Mouse (Mus musculus) kidney, embryonic 15.5 days (tissue): Measurements from ENCODE around the gene Creb3l4. TPM values are rescaled to one million over a fixed set of nuclear protein-coding genes. Genes with fewer than 3 reads are reported as not detected.

Experiments used
- ATAC-seq: fragments of 200-750 bp; cut with Nextera tagmentation; replicated peaks from 2 replicates; pipeline ENCODE4 v1.8.0; 2017; ENCODE audit warnings: moderate TSS enrichment; ENCODE audit not compliant: low FRiP score
- H3K27ac ChIP-seq: fragments of 300-500 bp; sonication (generic); 2 replicates; pipeline ENCODE4 v1.5.1; 2015; ENCODE audit warnings: mild to moderate bottlenecking, inconsistent platforms
- H3K27me3 ChIP-seq: fragments of 300-500 bp; sonication (generic); 2 replicates; pipeline ENCODE4 v1.6.1; 2015; ENCODE audit warnings: inconsistent platforms
- H3K36me3 ChIP-seq: fragments of 300-500 bp; sonication (generic); 2 replicates; pipeline ENCODE4 v1.6.1; 2015; ENCODE audit warnings: inconsistent platforms
- H3K4me1 ChIP-seq: fragments of 300-500 bp; sonication (generic); 2 replicates; pipeline ENCODE4 v1.6.1; 2015; ENCODE audit warnings: inconsistent platforms
- H3K4me2 ChIP-seq: fragments of 300-500 bp; sonication (generic); 2 replicates; pipeline ENCODE4 v1.6.1; 2015; ENCODE audit warnings: moderate library complexity, mild to moderate bottlenecking, inconsistent platforms
- H3K4me3 ChIP-seq: fragments of 300-500 bp; sonication (generic); replicated peaks from 2 replicates; pipeline ENCODE4 v1.5.1; 2015; ENCODE audit warnings: mild to moderate bottlenecking, inconsistent platforms
- H3K9ac ChIP-seq: fragments of 300-500 bp; sonication (generic); 2 replicates; pipeline ENCODE4 v1.6.1; 2015; ENCODE audit warnings: mild to moderate bottlenecking, inconsistent platforms
- H3K9me3 ChIP-seq: fragments of 300-500 bp; sonication (generic); replicated peaks from 2 replicates; pipeline ENCODE4 v1.6.1; 2016; ENCODE audit warnings: inconsistent platforms
- WGBS: fragments of 180-500 bp; shearing (Covaris S2); methylation state at CpG from one replicate; pipeline ENCODE4 v1.1.7; 2015; ENCODE audit warnings: mixed read lengths; 5-methylcytosine and 5-hydroxymethylcytosine counted together
- microRNA-seq: library from miRNA; unstranded; fragments of <30 nt; microRNA quantifications from one replicate; pipeline ENCODE4, GENCODE M21; 2016
- polyA plus RNA-seq: library from polyadenylated mRNA; unstranded; fragments of >200 nt; fragmentation: Nextera tagmentation; extraction: Ambion mirVana; gene quantifications from 2 replicates; pipeline ENCODE4 v1.2.1, GENCODE M21; 2015

The Creb3l4 gene
- polyA plus RNA-seq, 1 experiment from 2014 or later = 3.7 TPM

DNA sequence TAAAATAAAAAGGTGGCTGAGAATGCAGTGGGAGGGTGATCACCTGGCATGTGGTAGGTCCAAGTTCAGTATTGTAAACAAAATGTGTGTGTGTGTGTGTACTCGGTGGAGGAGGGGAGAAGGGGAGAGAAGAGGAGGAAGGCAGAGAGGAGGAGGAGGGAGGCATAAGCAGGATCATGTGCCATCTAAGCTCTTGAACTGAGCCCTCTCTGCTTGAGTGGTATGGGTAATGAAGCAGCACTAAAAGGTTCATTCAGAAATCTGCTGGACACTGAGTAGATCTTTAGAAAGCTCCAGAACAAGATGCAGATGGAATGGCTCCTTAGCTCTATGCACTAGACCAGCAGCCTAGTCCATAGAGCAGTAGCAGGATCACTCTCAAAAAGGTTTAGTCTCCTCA, 40.4 kb downstream of the Creb3l4 start:
- peaks cover 13% of the 10 kb centered on the region for H3K36me3 ChIP-seq
- WGBS = 46% methylated on average over 1 of the region's 1 CpGs
- H3K27ac ChIP-seq = 0 out of 2 replicates have a peak overlapping the region, but pooled peaks have one; percentile 6
- H3K4me3 ChIP-seq = no peak overlapping the region
- ATAC-seq = peak; percentile 66
- H3K9me3 ChIP-seq = no peaks in the 10 kb centered on the region
- H3K9ac ChIP-seq = no peak overlapping the region
- peaks cover 10% of the 10 kb centered on the region for H3K4me1 ChIP-seq
- no peak overlapping the region for H3K4me2 ChIP-seq
- H3K27me3 ChIP-seq = no peaks in the 10 kb centered on the region

DNA sequence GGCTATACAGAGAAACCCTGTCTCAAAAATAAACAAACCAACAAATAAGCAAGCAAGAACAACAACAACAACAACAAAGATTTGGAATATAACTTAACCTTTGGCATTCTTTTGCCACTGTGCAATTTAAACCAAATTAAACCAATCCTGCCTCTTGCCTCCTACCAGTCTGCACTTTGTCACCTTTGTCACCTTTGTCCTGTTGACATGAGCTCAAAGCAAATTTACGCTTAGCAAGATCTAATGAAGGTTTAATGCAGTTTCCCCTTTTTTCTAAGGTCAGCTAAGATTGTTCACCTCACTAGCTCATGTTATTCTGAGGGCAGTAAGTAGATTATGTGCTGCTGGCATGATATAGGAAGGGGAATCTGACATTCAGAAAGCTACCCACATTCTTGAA, 45.8 kb downstream of the Creb3l4 start:
- Histone ChIP-seq H3K9ac (no peak overlapping the region), H3K4me2 (no peak overlapping the region), H3K27ac (no peak overlapping the region), H3K4me3 (no peak overlapping the region), H3K36me3 (no peaks in the 10 kb centered on the region), H3K4me1 (no peaks in the 10 kb centered on the region), H3K9me3 (no peaks in the 10 kb centered on the region), H3K27me3 (no peaks in the 10 kb centered on the region)
- no peak for ATAC-seq
- 75% methylated on average over 1 of the region's 1 CpGs for WGBS

DNA sequence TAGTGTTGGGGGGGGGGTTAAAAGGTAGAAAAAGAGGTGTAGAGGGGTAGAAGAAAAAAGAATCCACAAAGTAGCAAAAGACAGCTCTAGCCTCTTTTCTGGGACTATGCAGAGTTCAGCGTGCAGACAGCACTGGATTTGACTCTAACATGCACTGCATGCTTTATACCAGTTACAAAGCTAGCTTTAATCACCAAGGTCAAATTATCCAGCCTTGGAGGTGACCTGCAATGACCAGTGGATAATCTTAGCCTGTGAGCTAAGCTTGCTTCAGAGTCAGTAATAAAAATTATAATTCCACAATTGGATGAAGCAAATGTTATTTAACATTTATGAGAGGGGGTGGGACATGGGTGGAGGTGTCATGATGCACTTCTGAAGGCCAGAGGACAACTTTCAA, 47.7 kb downstream of the Creb3l4 start:
- Histone ChIP-seq H3K4me3 (no peak overlapping the region), H3K36me3 (no peaks in the 10 kb centered on the region), H3K27ac (no peak overlapping the region), H3K27me3 (no peaks in the 10 kb centered on the region), H3K4me1 (no peaks in the 10 kb centered on the region), H3K9me3 (no peaks in the 10 kb centered on the region), H3K4me2 (no peak overlapping the region), H3K9ac (no peak overlapping the region)
- ATAC-seq = no peak
- WGBS = 68% methylated on average over 1 of the region's 1 CpGs

DNA sequence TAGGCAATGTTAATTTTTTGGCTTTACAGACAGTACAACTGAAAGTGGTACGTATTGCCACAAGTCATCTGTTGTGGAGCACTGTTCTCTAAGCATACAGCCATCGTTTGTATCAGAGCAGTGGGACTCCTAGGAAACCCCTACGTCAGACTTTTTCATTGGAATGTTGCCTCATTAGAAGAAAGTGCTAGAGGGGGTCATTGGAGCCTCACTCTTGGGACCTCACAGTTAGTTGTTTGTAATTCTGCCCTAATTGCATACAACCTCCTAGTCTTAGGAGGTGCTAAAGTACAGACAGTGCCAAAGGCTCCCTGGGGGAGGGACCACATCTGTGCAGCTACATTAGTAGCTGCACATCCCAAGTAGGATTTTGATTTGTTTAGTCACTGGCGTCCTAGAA, 48.6 kb downstream of the Creb3l4 start:
- H3K9me3 ChIP-seq = no peaks in the 10 kb centered on the region
- no peak overlapping the region for H3K4me2 ChIP-seq
- H3K27me3 ChIP-seq = no peaks in the 10 kb centered on the region
- no peaks in the 10 kb centered on the region for H3K4me1 ChIP-seq
- H3K9ac ChIP-seq = no peak overlapping the region
- H3K36me3 ChIP-seq = no peaks in the 10 kb centered on the region
- no peak overlapping the region for H3K27ac ChIP-seq
- WGBS = 49% methylated on average over 4 of the region's 4 CpGs
- ATAC-seq = no peak
- H3K4me3 ChIP-seq = no peak overlapping the region

DNA sequence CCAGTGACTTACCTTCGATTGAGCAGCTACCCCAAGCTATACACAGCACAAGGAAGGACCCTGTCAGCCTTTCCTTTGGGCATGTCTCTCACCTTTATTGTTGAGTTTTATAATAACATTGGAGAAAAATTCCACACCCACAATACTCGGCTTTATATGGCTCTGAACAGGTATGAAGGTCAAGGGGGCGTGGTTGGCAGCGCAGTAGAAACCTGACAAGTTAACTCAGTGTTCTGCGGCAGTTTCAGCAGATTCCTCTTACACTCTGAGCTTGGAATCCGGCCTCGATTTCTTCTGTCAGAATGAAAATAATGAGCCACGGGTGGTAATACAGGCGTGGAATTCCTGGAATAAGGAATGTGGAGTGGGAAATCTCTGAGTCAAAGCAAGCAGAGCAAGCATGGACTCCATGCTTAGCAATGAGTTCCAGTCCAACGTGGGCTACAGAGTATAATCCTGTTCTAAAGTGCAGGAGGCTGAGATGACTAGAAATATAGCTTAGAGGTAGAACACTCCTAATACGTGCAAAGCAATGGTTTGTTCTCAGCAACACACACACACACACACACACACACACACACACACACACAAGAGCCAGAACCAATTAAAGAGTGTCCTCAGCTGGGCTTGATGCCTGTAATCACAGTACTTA, 52.3 kb downstream of the Creb3l4 start:
- Histone ChIP-seq H3K27ac (no peak overlapping the region), H3K9me3 (no peaks in the 10 kb centered on the region), H3K4me3 (no peak overlapping the region), H3K36me3 (no peaks in the 10 kb centered on the region), H3K27me3 (no peaks in the 10 kb centered on the region), H3K4me1 (no peaks in the 10 kb centered on the region), H3K4me2 (no peak overlapping the region), H3K9ac (no peak overlapping the region)
- WGBS = 82% methylated on average over 11 of the region's 11 CpGs
- ATAC-seq = no peak

Small RNA genes lying within 50 kb of the gene (microRNA-seq; reads per million reads assigned to microRNA genes)
- not detected for gene Mir7012

Other genes starting within 250 kb of the Creb3l4 start
- 174 and 180 TPM in 2 replicates for gene Hax1, start 244.7 kb downstream of the Creb3l4 start, polyA plus RNA-seq
- 171 and 172 TPM in 2 replicates for gene 4933434E20Rik, start 191.9 kb downstream of the Creb3l4 start, polyA plus RNA-seq
- 197 and 201 TPM in 2 replicates for gene Ubap2l, start 190.9 kb downstream of the Creb3l4 start, polyA plus RNA-seq
- gene Tpm3, start 170.9 kb downstream of the Creb3l4 start, polyA plus RNA-seq = 547 and 591 TPM in 2 replicates
- gene Nup210l, start 139.4 kb downstream of the Creb3l4 start, polyA plus RNA-seq = 0.40 and 0.45 TPM in 2 replicates
- gene Rps27, start 29.9 kb downstream of the Creb3l4 start, polyA plus RNA-seq = 1,600 and 1,610 TPM in 2 replicates
- 39.8 and 40.8 TPM in 2 replicates for gene Rab13, start 29.8 kb downstream of the Creb3l4 start, polyA plus RNA-seq
- gene Jtb, start 11.9 kb downstream of the Creb3l4 start, polyA plus RNA-seq = 96.9 and 105 TPM in 2 replicates
- gene Slc39a1, start 4.7 kb upstream of the Creb3l4 start, polyA plus RNA-seq = 101 and 104 TPM in 2 replicates
- gene Crtc2, start 10.7 kb upstream of the Creb3l4 start, polyA plus RNA-seq = 26.1 and 26.7 TPM in 2 replicates
- 3.9 and 4.1 TPM in 2 replicates for gene Dennd4b, start 21.7 kb upstream of the Creb3l4 start, polyA plus RNA-seq
- 12.8 and 16.2 TPM in 2 replicates for gene Gatad2b, start 49.7 kb upstream of the Creb3l4 start, polyA plus RNA-seq
- 15.4 and 17.3 TPM in 2 replicates for gene Slc27a3, start 146.4 kb upstream of the Creb3l4 start, polyA plus RNA-seq
- 32.9 and 38.1 TPM in 2 replicates for gene Ints3, start 190.1 kb upstream of the Creb3l4 start, polyA plus RNA-seq
- 13.6 and 16.2 TPM in 2 replicates for gene Npr1, start 222.4 kb upstream of the Creb3l4 start, polyA plus RNA-seq
- 236 and 238 TPM in 2 replicates for gene Ilf2, start 232.6 kb upstream of the Creb3l4 start, polyA plus RNA-seq
- 69.9 and 70.6 TPM in 2 replicates for gene Snapin, start 247.5 kb upstream of the Creb3l4 start, polyA plus RNA-seq